Mouse (Mus musculus) bone marrow macrophage, adult 2 months (primary cell): Measurements from ENCODE around the gene Shc1.

Experiments used
- CTCF ChIP-seq: IDR thresholded peaks from 2 replicates; pipeline ENCODE4 v1.5.1; 2012; ENCODE audit warnings: low read depth, mild to moderate bottlenecking, low read length, moderate library complexity
- POLR2A ChIP-seq: IDR thresholded peaks from 2 replicates; pipeline ENCODE4 v1.6.1; 2012; ENCODE audit warnings: mild to moderate bottlenecking, low read depth, low read length, borderline replicate concordance

DNA sequence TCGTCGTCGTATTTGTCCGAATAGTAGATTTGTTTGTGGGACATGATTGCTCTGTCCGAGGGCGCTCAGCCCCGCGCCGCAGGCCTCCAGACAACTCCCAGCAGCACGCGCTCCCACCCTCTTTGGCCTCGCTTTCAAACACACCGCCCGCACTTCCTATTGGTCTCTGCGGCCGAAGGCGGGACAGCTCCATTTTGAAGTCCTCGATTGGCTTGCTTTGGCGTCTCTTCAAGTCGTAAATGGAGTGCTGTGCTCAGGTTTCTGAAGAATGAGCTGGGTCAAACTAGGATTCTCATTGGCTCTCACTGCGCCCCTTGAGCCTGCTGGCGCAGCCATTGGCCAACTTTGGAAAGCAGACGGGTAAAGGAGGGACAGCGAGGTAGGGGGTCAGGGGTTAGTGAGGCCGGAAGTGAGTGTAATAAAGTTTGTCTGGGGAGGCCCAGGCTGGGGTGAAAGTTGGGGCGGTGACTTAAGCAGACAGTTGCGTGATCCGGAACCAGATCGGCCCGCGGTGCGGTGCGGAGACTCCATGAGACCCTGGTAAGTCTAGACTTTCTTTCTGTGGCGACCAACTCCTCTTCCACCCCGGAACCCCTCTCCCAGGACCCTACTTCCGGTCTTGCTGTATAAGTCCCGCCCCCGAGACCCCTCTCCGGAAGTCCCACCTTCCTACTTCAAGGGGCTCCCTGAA is at the start of gene Shc1, which contains the start of gene Cks1b:
- TF ChIP-seq CTCF (no peak), POLR2A (no peak)
